Mouse (Mus musculus) embryonic facial prominence, embryonic 10.5 days (tissue): Measurements from ENCODE around the gene Dda1. TPM values are rescaled to one million over a fixed set of nuclear protein-coding genes. Genes with fewer than 3 reads are reported as not detected.

Experiments
- DNase-seq: peaks from one replicate; pipeline ENCODE4 v3.0.0-alpha.2; 2017; ENCODE audit warnings: low spot score
- H3K27ac ChIP-seq: fragments of 300-500 bp; sonication (generic); replicated peaks from 2 replicates; pipeline ENCODE4 v1.5.1; 2016; ENCODE audit warnings: mild to moderate bottlenecking
- H3K27me3 ChIP-seq: fragments of 300-500 bp; sonication (generic); replicated peaks from 2 replicates; pipeline ENCODE4 v1.6.1; 2016; ENCODE audit warnings: low read depth, mild to moderate bottlenecking; ENCODE audit not compliant: poor library complexity, severe bottlenecking
- H3K36me3 ChIP-seq: fragments of 300-500 bp; sonication (generic); replicated peaks from 2 replicates; pipeline ENCODE4 v1.6.1; 2016; ENCODE audit warnings: mild to moderate bottlenecking, moderate library complexity
- H3K4me1 ChIP-seq: fragments of 300-500 bp; sonication (generic); 2 replicates; pipeline ENCODE4 v1.6.1; 2016
- H3K4me3 ChIP-seq: fragments of 300-500 bp; sonication (generic); 2 replicates; pipeline ENCODE4 v1.5.1; 2016; ENCODE audit warnings: mild to moderate bottlenecking, moderate library complexity
- H3K9me3 ChIP-seq: fragments of 300-500 bp; sonication (generic); 2 replicates; pipeline ENCODE4 v1.6.1; 2016; ENCODE audit warnings: mild to moderate bottlenecking
- WGBS: fragments of 180-500 bp; shearing (Covaris S2); methylation state at CpG from one replicate; pipeline ENCODE4 v1.1.7; 2016; 5-methylcytosine and 5-hydroxymethylcytosine counted together
- polyA plus RNA-seq: library from polyadenylated mRNA; unstranded; fragments of >200 nt; fragmentation: Nextera tagmentation; extraction: Ambion mirVana; gene quantifications from 2 replicates; pipeline ENCODE4 v1.2.1, GENCODE M21; 2016

Dda1 gene
- polyA plus RNA-seq, 1 experiment from 2014 or later: 131 TPM

- 5% methylated on average over 58 of the region's 58 CpGs for WGBS
- Histone ChIP-seq H3K9me3 (no peaks in the 10 kb centered on the region), H3K4me1 (peaks cover 65% of the 10 kb centered on the region), H3K27me3 (peaks cover 19% of the 10 kb centered on the region), H3K4me3 (peak within 1 kb of the TSS; percentile 92), H3K27ac (peak within 1 kb of the TSS; percentile 97), H3K36me3 (peaks cover 48% of the 10 kb centered on the region)
- peak; percentile 92 for DNase-seq
Observed at GRCm38 (mm10) chr8:71485142-71486135, 16.4 kb downstream of the Dda1 start, which contains the start of gene Ano8. Ano8 (minus strand) TSS chr8:71485963.

GRCm38 (mm10) chr8:71486136-71486529 is 17.1 kb downstream of the Dda1 start:
- Histone ChIP-seq H3K9me3 (no peaks in the 10 kb centered on the region), H3K4me1 (peaks cover 59% of the 10 kb centered on the region), H3K4me3 (peak overlapping the region; percentile 92), H3K27me3 (peaks cover 12% of the 10 kb centered on the region), H3K27ac (peak overlapping the region; percentile 97), H3K36me3 (peaks cover 48% of the 10 kb centered on the region)
- 19% methylated on average over 7 of the region's 7 CpGs for WGBS
- DNase-seq: peak; percentile 42

DNA sequence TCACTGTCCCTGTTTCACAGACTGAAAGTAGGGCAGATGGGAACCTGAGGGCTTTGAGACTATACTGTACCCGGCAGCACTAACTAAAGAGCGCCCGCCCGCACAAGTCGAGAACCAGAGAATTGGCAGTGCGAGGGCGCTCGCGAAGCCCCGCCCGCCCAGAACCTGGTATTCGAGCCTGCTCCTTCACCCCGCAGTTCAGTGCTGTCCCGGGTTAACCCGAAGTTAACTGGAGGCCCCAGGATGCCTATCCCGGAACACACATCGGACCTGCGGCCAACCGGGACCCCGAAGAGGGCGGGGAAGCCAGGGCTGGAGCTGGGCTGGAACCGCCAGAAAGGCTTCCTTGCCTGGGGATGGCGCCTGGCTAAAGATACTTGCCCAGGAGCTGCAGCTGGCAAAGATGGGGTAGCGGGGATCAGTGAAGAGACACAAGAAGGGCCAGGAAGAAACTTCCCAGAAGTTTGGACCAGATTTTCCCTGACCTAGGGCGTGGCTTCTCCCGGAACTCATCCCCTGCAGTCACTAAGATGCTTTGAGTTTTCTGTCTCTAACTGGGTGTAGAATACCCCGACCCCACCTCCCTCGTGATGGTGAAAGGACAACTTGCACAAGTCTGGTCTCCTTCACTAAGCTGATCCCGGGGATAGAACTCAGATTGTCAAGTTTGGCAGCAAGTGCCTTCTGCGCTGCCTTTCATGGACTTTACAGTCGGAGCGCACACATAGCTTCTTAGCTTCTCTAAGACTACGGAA is 18.9 kb downstream of the Dda1 start, which contains the start of gene Gtpbp3:
Gtpbp3 (plus strand) TSS at position 413 of the 755 bp plus-strand sequence.
- H3K9me3 ChIP-seq: no peaks in the 10 kb centered on the region
- peaks cover 51% of the 10 kb centered on the region for H3K4me1 ChIP-seq
- H3K36me3 ChIP-seq: peaks cover 48% of the 10 kb centered on the region
- H3K27ac ChIP-seq: peak within 1 kb of the TSS; percentile 87
- no peaks in the 10 kb centered on the region for H3K27me3 ChIP-seq
- WGBS: under 1% methylated on average over 33 of the region's 33 CpGs
- H3K4me3 ChIP-seq: peak within 1 kb of the TSS; percentile 90
- DNase-seq: peak; percentile 87

- Histone ChIP-seq H3K36me3 (peaks cover 48% of the 10 kb centered on the region), H3K27me3 (no peaks in the 10 kb centered on the region), H3K27ac (peak overlapping the region; percentile 87), H3K4me3 (peak overlapping the region; percentile 90), H3K9me3 (no peaks in the 10 kb centered on the region), H3K4me1 (peaks cover 51% of the 10 kb centered on the region)
- WGBS: under 1% methylated on average over 22 of the region's 22 CpGs
- DNase-seq: peak; percentile 89
Observed at GRCm38 (mm10) chr8:71488454-71488853, 19.5 kb downstream of the Dda1 start.

DNA sequence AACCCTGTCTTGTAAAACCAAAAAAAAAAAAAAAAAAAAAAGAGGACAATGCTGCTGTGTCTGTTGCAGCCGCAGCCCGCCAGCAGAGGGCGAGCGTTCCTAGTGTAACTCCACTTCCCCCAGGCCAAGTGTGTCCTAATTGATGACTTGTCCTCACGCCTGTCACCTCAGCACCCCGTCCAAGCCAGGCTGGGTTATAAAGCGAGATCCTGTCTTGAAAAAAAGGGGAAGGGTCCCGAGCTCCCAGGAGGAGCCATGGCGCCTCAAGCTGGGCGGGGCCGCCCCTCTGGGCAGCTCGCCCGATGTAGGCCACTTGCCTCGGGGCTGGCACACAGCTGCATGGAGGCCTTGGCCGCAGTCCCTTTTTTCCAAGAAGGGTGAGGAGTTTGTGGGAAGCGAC is 26.0 kb downstream of the Dda1 start:
- Histone ChIP-seq H3K9me3 (no peaks in the 10 kb centered on the region), H3K27ac (peak overlapping the region; percentile 35; the same call in 1 of the 2 replicates)
- WGBS: 25% methylated on average over 16 of the region's 16 CpGs

GRCm38 (mm10) chr8:71495811-71496210 is 26.8 kb downstream of the Dda1 start:
- H3K9me3 ChIP-seq: no peaks in the 10 kb centered on the region
- H3K4me3 ChIP-seq: no peak overlapping the region
- 90% methylated on average over 5 of the region's 5 CpGs for WGBS
- H3K27ac ChIP-seq: peak overlapping the region; percentile 26
- no peak for DNase-seq
- no peaks in the 10 kb centered on the region for H3K27me3 ChIP-seq
- peaks cover 53% of the 10 kb centered on the region for H3K4me1 ChIP-seq
- peaks cover 34% of the 10 kb centered on the region for H3K36me3 ChIP-seq

More for the DNA sequence above, 26.0 kb downstream of the Dda1 start:
- DNase-seq: peak; percentile 87
- H3K4me1 ChIP-seq: peaks cover 51% of the 10 kb centered on the region
- H3K4me3 ChIP-seq: no peak overlapping the region
- peaks cover 41% of the 10 kb centered on the region for H3K36me3 ChIP-seq
- H3K27me3 ChIP-seq: no peaks in the 10 kb centered on the region

DNA sequence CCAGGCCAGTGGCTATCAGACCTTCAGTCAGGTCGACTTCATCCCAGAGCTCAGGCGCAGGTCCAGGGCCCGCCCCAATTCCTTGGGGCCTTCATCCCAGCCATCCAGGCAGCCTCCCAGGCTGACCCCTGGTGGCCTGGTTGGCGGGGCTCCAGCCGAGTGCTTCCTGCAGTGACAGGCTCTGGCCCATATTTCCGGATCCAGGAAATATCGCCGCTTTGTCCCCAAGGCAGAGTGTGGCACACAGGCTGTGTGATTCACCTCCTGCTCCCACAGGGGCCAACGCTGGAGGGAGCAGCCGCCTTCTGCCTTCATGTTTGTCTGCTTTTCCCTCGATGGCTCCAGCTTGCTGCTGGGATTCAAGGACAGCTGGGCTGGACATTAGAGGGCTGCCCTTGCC is 27.5 kb downstream of the Dda1 start:
- H3K4me3 ChIP-seq: no peak overlapping the region
- no peaks in the 10 kb centered on the region for H3K27me3 ChIP-seq
- no peaks in the 10 kb centered on the region for H3K9me3 ChIP-seq
- peaks cover 53% of the 10 kb centered on the region for H3K4me1 ChIP-seq
- DNase-seq: peak; percentile 67
- H3K36me3 ChIP-seq: peaks cover 27% of the 10 kb centered on the region
- H3K27ac ChIP-seq: peak overlapping the region; percentile 26
- WGBS: 22% methylated on average over 11 of the region's 11 CpGs

- WGBS: 95% methylated on average over 1 of the region's 1 CpGs
- H3K4me1 ChIP-seq: peaks cover 53% of the 10 kb centered on the region
- H3K27me3 ChIP-seq: no peaks in the 10 kb centered on the region
- no peak overlapping the region for H3K4me3 ChIP-seq
- DNase-seq: no peak
- H3K27ac ChIP-seq: peak overlapping the region; percentile 77
- peaks cover 20% of the 10 kb centered on the region for H3K36me3 ChIP-seq
- H3K9me3 ChIP-seq: no peaks in the 10 kb centered on the region
Observed at GRCm38 (mm10) chr8:71497077-71497645, 28.2 kb downstream of the Dda1 start.

DNA sequence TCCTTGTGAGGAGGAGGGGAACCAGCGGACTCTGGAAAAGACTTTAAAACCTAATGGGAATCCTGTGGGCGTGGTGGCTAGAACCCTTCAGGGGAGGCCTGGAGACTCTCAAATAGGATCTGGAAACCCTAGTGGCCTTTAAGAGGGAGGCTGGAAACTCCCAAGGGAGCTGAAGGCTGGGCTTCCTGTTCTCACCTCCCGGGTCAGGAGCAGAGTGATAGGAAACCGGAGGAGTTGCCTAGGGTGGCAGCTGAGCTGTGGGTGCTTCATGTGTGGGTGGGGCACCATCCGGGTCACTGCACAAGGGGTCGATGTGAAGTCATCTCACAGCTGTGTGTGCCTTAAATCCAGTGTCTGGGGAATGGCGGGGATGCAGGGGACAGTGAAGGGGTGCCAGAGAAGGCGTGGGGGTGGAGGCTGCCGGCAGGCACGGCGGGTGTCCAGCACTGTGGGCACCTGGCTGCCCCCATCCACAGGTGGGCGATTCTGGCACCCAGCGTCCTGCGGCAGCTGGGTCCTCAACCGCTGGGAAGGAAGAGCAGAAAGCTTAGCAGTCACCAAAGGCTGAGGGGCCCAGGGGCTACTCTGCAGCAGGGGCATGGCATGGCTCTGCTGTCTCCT is 29.0 kb downstream of the Dda1 start:
- Histone ChIP-seq H3K4me1 (peaks cover 55% of the 10 kb centered on the region), H3K4me3 (peak overlapping the region; percentile 33), H3K27ac (peak overlapping the region; percentile 77), H3K27me3 (no peaks in the 10 kb centered on the region), H3K9me3 (no peaks in the 10 kb centered on the region), H3K36me3 (peaks cover 12% of the 10 kb centered on the region)
- no peak for DNase-seq
- 25% methylated on average over 15 of the region's 15 CpGs for WGBS

GRCm38 (mm10) chr8:71498816-71499690 is 30.1 kb downstream of the Dda1 start:
- Histone ChIP-seq H3K36me3 (peaks cover 2% of the 10 kb centered on the region), H3K9me3 (no peaks in the 10 kb centered on the region), H3K27ac (peak overlapping the region; percentile 77), H3K4me1 (peaks cover 57% of the 10 kb centered on the region), H3K4me3 (peak overlapping the region; percentile 33), H3K27me3 (no peaks in the 10 kb centered on the region)
- peak; percentile 76 for DNase-seq
- WGBS: 32% methylated on average over 16 of the region's 16 CpGs

DNA sequence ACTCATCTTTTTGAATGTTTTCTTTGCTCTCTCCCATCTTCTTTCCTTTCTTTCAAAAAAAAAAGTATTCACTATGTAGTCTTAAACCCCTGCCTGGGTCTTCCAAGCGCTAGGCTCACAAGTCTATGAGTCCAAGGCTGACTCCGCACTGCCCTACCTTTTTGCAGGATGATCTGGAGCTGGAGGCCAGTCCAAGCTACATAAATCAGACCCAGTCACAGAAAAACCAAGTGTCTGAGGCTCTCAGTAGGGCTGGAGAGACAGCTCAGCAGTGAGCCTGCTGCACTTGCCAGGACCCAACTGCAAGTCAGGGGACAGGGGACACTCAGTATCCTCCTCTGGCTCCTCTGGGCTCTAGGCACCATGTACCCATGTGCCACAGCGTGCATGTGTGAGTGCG is 35.4 kb downstream of the Dda1 start:
- DNase-seq: no peak
- Histone ChIP-seq H3K9me3 (no peaks in the 10 kb centered on the region), H3K4me3 (no peak overlapping the region), H3K27me3 (peaks cover 45% of the 10 kb centered on the region), H3K36me3 (no peaks in the 10 kb centered on the region), H3K27ac (0 out of 2 replicates have a peak overlapping the region, but pooled peaks have one; percentile 7), H3K4me1 (peaks cover 36% of the 10 kb centered on the region)
- WGBS: 89% methylated on average over 4 of the region's 4 CpGs
